Mouse (Mus musculus) ES-Bruce4 (cell line): ENCODE results near the gene Notum.

ENCODE experiments used
- CTCF ChIP-seq: IDR thresholded peaks from one replicate; pipeline ENCODE4 v1.8.1; 2011; ENCODE audit warnings: low read depth, low read length
- EP300 ChIP-seq: IDR thresholded peaks from 2 replicates; pipeline ENCODE4 v1.6.1; 2011; ENCODE audit warnings: low read depth, low read length; ENCODE audit not compliant: insufficient read depth
- POLR2A ChIP-seq: IDR thresholded peaks from one replicate; pipeline ENCODE4 v1.8.1; 2011; ENCODE audit warnings: low read length; ENCODE audit not compliant: insufficient read depth

DNA sequence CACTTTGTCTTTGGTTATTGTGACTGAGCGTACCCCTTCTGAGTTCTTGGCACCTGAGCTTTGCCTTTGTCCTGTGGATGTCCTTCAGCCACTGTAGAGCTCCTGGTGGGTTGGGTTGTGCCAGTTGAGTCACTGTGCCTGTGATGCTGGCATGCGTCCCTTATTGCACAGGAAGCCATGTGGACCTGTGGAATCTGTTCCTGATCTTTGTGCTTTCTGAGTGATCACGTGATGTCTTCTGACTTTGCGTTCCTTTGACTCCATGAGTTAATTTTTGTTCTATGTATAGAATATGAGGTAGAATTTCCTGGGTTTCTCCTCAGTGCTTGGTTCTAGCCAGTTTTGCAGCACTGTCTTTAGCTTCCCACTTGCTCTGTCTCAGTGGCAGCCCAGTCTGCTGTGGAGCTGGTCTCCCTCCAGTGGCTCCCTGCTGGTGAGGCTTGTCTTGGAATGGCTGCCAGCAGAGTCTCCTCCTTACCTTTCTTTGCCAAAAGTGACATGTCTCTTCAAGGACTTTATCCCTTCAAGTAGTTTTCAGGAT is 31.6 kb upstream of the Notum start:
- TF ChIP-seq CTCF, result no peak
- TF ChIP-seq POLR2A, result no peak
- no peak for TF ChIP-seq EP300
